Mouse (Mus musculus) lung, postnatal 0 days (tissue): ENCODE results near the gene Garnl3.

Experiments used
- CTCF ChIP-seq: IDR thresholded peaks from 2 replicates; pipeline ENCODE4 v1.5.1; 2016; ENCODE audit warnings: antibody characterized with exemption, mild to moderate bottlenecking
- EP300 ChIP-seq: IDR thresholded peaks from 2 replicates; pipeline ENCODE4 v1.6.1; 2016; ENCODE audit warnings: antibody characterized with exemption, mild to moderate bottlenecking, control low read depth

- TF ChIP-seq CTCF, result no peak
- TF ChIP-seq EP300, result no peak
Observed at GRCm38 (mm10) chr2:32963544-32963943, 167.9 kb downstream of the Garnl3 start.
